Mouse (Mus musculus): ENCODE measurements around the gene Tmem231. TPM values are rescaled to one million over a fixed set of nuclear protein-coding genes. Genes with fewer than 3 reads are reported as not detected.

The Tmem231 gene
- polyA plus RNA-seq, 1 experiment, result 1.9 TPM

GRCm38 (mm10) chr8:111890911-111891303 is 42.8 kb downstream of the Tmem231 start:
- TF ChIP-seq FLI1 (IDR thresholded peaks at IDR 0.05; ENCODE audit: low read length) (no peak), GATA1 (IDR thresholded peaks at IDR 0.05; ENCODE audit: borderline replicate concordance, low read length) (no peak)
- H3K27me3 ChIP-seq (replicated peaks), result peaks cover 30% of the 10 kb centered on the region
- peak overlapping the region; percentile 85 for H3K4me3 ChIP-seq (replicated peaks)
- peaks cover 3% of the 10 kb centered on the region for H3K36me3 ChIP-seq (replicated peaks; ENCODE audit: low read length)
- peaks cover 61% of the 10 kb centered on the region for H3K4me1 ChIP-seq
- peaks cover 33% of the 10 kb centered on the region for H3K9me3 ChIP-seq

- Histone ChIP-seq H3K4me3 (replicated peaks) (peak overlapping the region; percentile 85), H3K27me3 (replicated peaks) (peaks cover 29% of the 10 kb centered on the region)
Measured at GRCm38 (mm10) chr8:111889931-111890910, 43.5 kb downstream of the Tmem231 start.

GRCm38 (mm10) chr8:111888091-111888650 is 45.5 kb downstream of the Tmem231 start:
- Histone ChIP-seq H3K4me1 (peaks cover 66% of the 10 kb centered on the region), H3K9me3 (peaks cover 28% of the 10 kb centered on the region), H3K36me3 (replicated peaks; ENCODE audit: low read length) (peaks cover 3% of the 10 kb centered on the region), H3K27me3 (replicated peaks) (peaks cover 26% of the 10 kb centered on the region), H3K4me3 (replicated peaks) (peak overlapping the region; percentile 31)
- no peak for TF ChIP-seq GATA1 (IDR thresholded peaks at IDR 0.05; ENCODE audit: borderline replicate concordance, low read length)
- no peak for TF ChIP-seq FLI1 (IDR thresholded peaks at IDR 0.05; ENCODE audit: low read length)

More at GRCm38 (mm10) chr8:111889931-111890910, 43.5 kb downstream of the Tmem231 start:
- Histone ChIP-seq H3K4me1 (peaks cover 65% of the 10 kb centered on the region), H3K9me3 (peaks cover 33% of the 10 kb centered on the region), H3K36me3 (replicated peaks; ENCODE audit: low read length) (peaks cover 3% of the 10 kb centered on the region)
- TF ChIP-seq FLI1 (IDR thresholded peaks at IDR 0.05; ENCODE audit: low read length), result no peak
- TF ChIP-seq GATA1 (IDR thresholded peaks at IDR 0.05; ENCODE audit: borderline replicate concordance, low read length), result no peak

GRCm38 (mm10) chr8:111887479-111887878 is 46.2 kb downstream of the Tmem231 start:
- H3K4me3 ChIP-seq (replicated peaks), result no peak overlapping the region
- peaks cover 3% of the 10 kb centered on the region for H3K36me3 ChIP-seq (replicated peaks; ENCODE audit: low read length)
- no peak for TF ChIP-seq FLI1 (IDR thresholded peaks at IDR 0.05; ENCODE audit: low read length)
- no peak for TF ChIP-seq GATA1 (IDR thresholded peaks at IDR 0.05; ENCODE audit: borderline replicate concordance, low read length)
- H3K27me3 ChIP-seq (replicated peaks), result peaks cover 25% of the 10 kb centered on the region
- peaks cover 28% of the 10 kb centered on the region for H3K9me3 ChIP-seq
- peaks cover 63% of the 10 kb centered on the region for H3K4me1 ChIP-seq

GRCm38 (mm10) chr8:111883615-111884014 is 50.1 kb downstream of the Tmem231 start:
- peaks cover 6% of the 10 kb centered on the region; the same call in 1 of the 2 replicates for H3K9me3 ChIP-seq
- TF ChIP-seq GATA1 (IDR thresholded peaks at IDR 0.05; ENCODE audit: borderline replicate concordance, low read length), result no peak
- no peak for TF ChIP-seq FLI1 (IDR thresholded peaks at IDR 0.05; ENCODE audit: low read length)
- peaks cover 43% of the 10 kb centered on the region for H3K4me1 ChIP-seq
- no peaks in the 10 kb centered on the region for H3K27me3 ChIP-seq (replicated peaks)
- no peak overlapping the region for H3K4me3 ChIP-seq (replicated peaks)
- no peaks in the 10 kb centered on the region for H3K36me3 ChIP-seq (replicated peaks; ENCODE audit: low read length)

GRCm38 (mm10) chr8:111881591-111881990 is 52.1 kb downstream of the Tmem231 start:
- peaks cover 6% of the 10 kb centered on the region for H3K9me3 ChIP-seq
- no peaks in the 10 kb centered on the region for H3K27me3 ChIP-seq (replicated peaks)
- H3K4me3 ChIP-seq (replicated peaks), result no peak overlapping the region
- no peaks in the 10 kb centered on the region for H3K36me3 ChIP-seq (replicated peaks; ENCODE audit: low read length)
- H3K4me1 ChIP-seq, result peaks cover 34% of the 10 kb centered on the region
- TF ChIP-seq GATA1 (IDR thresholded peaks at IDR 0.05; ENCODE audit: borderline replicate concordance, low read length), result no peak
- no peak for TF ChIP-seq FLI1 (IDR thresholded peaks at IDR 0.05; ENCODE audit: low read length)

- peaks cover 32% of the 10 kb centered on the region for H3K4me1 ChIP-seq
- H3K27me3 ChIP-seq (replicated peaks), result peaks cover 2% of the 10 kb centered on the region
- no peaks in the 10 kb centered on the region for H3K36me3 ChIP-seq (replicated peaks; ENCODE audit: low read length)
- TF ChIP-seq FLI1 (IDR thresholded peaks at IDR 0.05; ENCODE audit: low read length), result no peak
- H3K9me3 ChIP-seq, result peaks cover 6% of the 10 kb centered on the region
- H3K4me3 ChIP-seq (replicated peaks), result peak overlapping the region; percentile 47
Measured at GRCm38 (mm10) chr8:111877711-111878110, 56.0 kb downstream of the Tmem231 start.

GRCm38 (mm10) chr8:111876355-111876948 is 57.2 kb downstream of the Tmem231 start, which contains the start of gene Tmem170:
Gene Tmem170, minus strand, starts transcription at chr8:111876750.
- peaks cover 6% of the 10 kb centered on the region for H3K9me3 ChIP-seq
- peaks cover 33% of the 10 kb centered on the region for H3K4me1 ChIP-seq
- TF ChIP-seq FLI1 (IDR thresholded peaks at IDR 0.05; ENCODE audit: low read length) (no peak), GATA1 (IDR thresholded peaks at IDR 0.05; ENCODE audit: borderline replicate concordance, low read length) (no peak)
- no peaks in the 10 kb centered on the region for H3K36me3 ChIP-seq (replicated peaks; ENCODE audit: low read length)
- H3K4me3 ChIP-seq (replicated peaks), result peak within 1 kb of the TSS; percentile 98
- H3K27me3 ChIP-seq (replicated peaks), result peaks cover 8% of the 10 kb centered on the region

GRCm38 (mm10) chr8:111875758-111876157 is 57.9 kb downstream of the Tmem231 start:
- no peaks in the 10 kb centered on the region for H3K36me3 ChIP-seq (replicated peaks; ENCODE audit: low read length)
- peaks cover 6% of the 10 kb centered on the region for H3K9me3 ChIP-seq
- peaks cover 31% of the 10 kb centered on the region for H3K4me1 ChIP-seq
- peaks cover 10% of the 10 kb centered on the region for H3K27me3 ChIP-seq (replicated peaks)
- H3K4me3 ChIP-seq (replicated peaks), result peak overlapping the region; percentile 98
- no peak for TF ChIP-seq GATA1 (IDR thresholded peaks at IDR 0.05; ENCODE audit: borderline replicate concordance, low read length)
- no peak for TF ChIP-seq FLI1 (IDR thresholded peaks at IDR 0.05; ENCODE audit: low read length)

All from megakaryocyte, embryonic 14.5 days (primary cell).